Mouse (Mus musculus) heart, adult 2 months (tissue): ENCODE data around the gene Gm37240. TPM values are rescaled to one million over a fixed set of nuclear protein-coding genes. Genes with fewer than 3 reads are reported as not detected.

Experiments used
- DNase-seq, 2 experiments: peaks; one replicate each; pipeline ENCODE4 v3.0.0; 2021
- H3K27ac ChIP-seq: fragments of 200-600 bp; 2 replicates; pipeline ENCODE4 v1.8.1; 2022
- H3K27me3 ChIP-seq: fragments of 200-500 bp; 2 replicates; pipeline ENCODE4 v1.6.1; 2012; ENCODE audit warnings: mild to moderate bottlenecking, low read length, inconsistent platforms, mixed read lengths; ENCODE audit not compliant: control insufficient read depth, insufficient read depth
- H3K36me3 ChIP-seq: fragments of 200-500 bp; 2 replicates; pipeline ENCODE4 v1.6.1; 2012; ENCODE audit warnings: low read length, inconsistent platforms; ENCODE audit not compliant: control insufficient read depth, insufficient read depth
- H3K4me1 ChIP-seq: fragments of 200-500 bp; 2 replicates; pipeline ENCODE4 v1.6.1; 2011; ENCODE audit warnings: low read length; ENCODE audit not compliant: control insufficient read depth, insufficient read depth
- H3K4me3 ChIP-seq: fragments of 200-600 bp; 2 replicates; pipeline ENCODE4 v1.8.1; 2022
- H3K79me2 ChIP-seq: fragments of 200-500 bp; replicated peaks from 2 replicates; pipeline ENCODE4 v1.6.1; 2012; ENCODE audit warnings: mild to moderate bottlenecking, inconsistent platforms, low read length, moderate library complexity, mixed read lengths; ENCODE audit not compliant: control insufficient read depth, insufficient read depth
- H3K9ac ChIP-seq: fragments of 200-500 bp; 2 replicates; pipeline ENCODE4 v1.6.1; 2012; ENCODE audit warnings: low read depth, mild to moderate bottlenecking, control low read depth, inconsistent platforms, low read length, mixed read lengths
- CTCF ChIP-seq: fragments of 200-600 bp; IDR thresholded peaks from 2 replicates; pipeline ENCODE4 v1.8.1; 2022; ENCODE audit warnings: antibody characterized with exemption, mild to moderate bottlenecking, moderate library complexity
- EP300 ChIP-seq: fragments of 200-500 bp; IDR thresholded peaks from 2 replicates; pipeline ENCODE4 v1.6.1; 2011; ENCODE audit warnings: low read depth, low read length, control low read depth; ENCODE audit not compliant: insufficient read depth
- POLR2A ChIP-seq: fragments of 200-500 bp; IDR thresholded peaks from 2 replicates; pipeline ENCODE4 v1.6.1; 2011; ENCODE audit warnings: mild to moderate bottlenecking, low read depth, low read length, control low read depth; ENCODE audit not compliant: insufficient read depth
- WGBS: fragments of 180-500 bp; shearing (Covaris S2); methylation state at CpG from one replicate; pipeline ENCODE4 v1.1.7; 2018; 5-methylcytosine and 5-hydroxymethylcytosine counted together
- intact Hi-C: fragments of 180-260 bp; cut with DNase I; formaldehyde crosslinking; loops from one replicate; pipeline ENCODE4 v1.15.1; 2025
- polyA plus RNA-seq: library from polyadenylated mRNA; depleted of rRNA; stranded (reverse); fragments of >200 nt; gene quantifications from 2 replicates; pipeline ENCODE4 v1.2.3, GENCODE M21; 2012
- total RNA-seq, 2 experiments: library from RNA; stranded (reverse); gene quantifications; 2 replicates each; pipeline ENCODE4 v1.2.3; 2021

Gm37240 gene
- total and polyA plus RNA-seq, 3 experiments, result 25.0 to 45.3 (median 36.6) TPM

- intact Hi-C loops, result no loop called here
- 84% methylated on average over 3 of the region's 3 CpGs for WGBS
- Histone ChIP-seq H3K27me3 (no peaks in the 10 kb centered on the region), H3K36me3 (no peaks in the 10 kb centered on the region), H3K27ac (no peak overlapping the region), H3K9ac (no peak overlapping the region), H3K4me3 (no peak overlapping the region), H3K79me2 (no peaks in the 10 kb centered on the region), H3K4me1 (peaks cover 2% of the 10 kb centered on the region; the same call in 1 of the 2 replicates)
- DNase-seq, result no peak
- TF ChIP-seq EP300 (no peak), POLR2A (no peak), CTCF (no peak)
Observed at GRCm38 (mm10) chr3:84484891-84485290, 1402.4 kb downstream of the Gm37240 start.

GRCm38 (mm10) chr3:84484333-84484732 lies 1403.0 kb downstream of the Gm37240 start:
- no peak for DNase-seq

GRCm38 (mm10) chr3:84482121-84482520 lies 1405.2 kb downstream of the Gm37240 start:
- WGBS, result 83% methylated on average over 6 of the region's 6 CpGs
- Histone ChIP-seq H3K79me2 (no peaks in the 10 kb centered on the region), H3K36me3 (no peaks in the 10 kb centered on the region), H3K4me1 (peaks cover 2% of the 10 kb centered on the region; the same call in 1 of the 2 replicates), H3K4me3 (no peak overlapping the region), H3K27ac (no peak overlapping the region), H3K27me3 (peaks cover 3% of the 10 kb centered on the region), H3K9ac (no peak overlapping the region)
- no peak for TF ChIP-seq CTCF
- TF ChIP-seq POLR2A, result no peak
- intact Hi-C loops, result no loop called here
- no peak for DNase-seq

More at GRCm38 (mm10) chr3:84484333-84484732, 1403.0 kb downstream of the Gm37240 start:
- 65% methylated on average over 4 of the region's 4 CpGs for WGBS
- no peak overlapping the region for H3K9ac ChIP-seq
- H3K4me1 ChIP-seq, result peaks cover 2% of the 10 kb centered on the region; the same call in 1 of the 2 replicates
- H3K27me3 ChIP-seq, result peaks cover 3% of the 10 kb centered on the region
- no peaks in the 10 kb centered on the region for H3K79me2 ChIP-seq
- intact Hi-C loops, result no loop called here
- no peak overlapping the region for H3K4me3 ChIP-seq
- H3K27ac ChIP-seq, result no peak overlapping the region
- H3K36me3 ChIP-seq, result no peaks in the 10 kb centered on the region
- no peak for TF ChIP-seq CTCF
- TF ChIP-seq EP300, result no peak
- TF ChIP-seq POLR2A, result no peak

- H3K4me1 ChIP-seq, result peaks cover 2% of the 10 kb centered on the region; the same call in 1 of the 2 replicates
- DNase-seq, result peak; percentile 26 to 46
- peaks cover 3% of the 10 kb centered on the region for H3K27me3 ChIP-seq
- 9% methylated on average over 11 of the region's 11 CpGs for WGBS
- no peak overlapping the region for H3K27ac ChIP-seq
- TF ChIP-seq POLR2A, result no peak
- no peak for TF ChIP-seq EP300
- TF ChIP-seq CTCF, result peak; percentile 68
- no peaks in the 10 kb centered on the region for H3K36me3 ChIP-seq
- H3K79me2 ChIP-seq, result no peaks in the 10 kb centered on the region
- no peak overlapping the region for H3K9ac ChIP-seq
- peak overlapping the region; percentile 58; the same call in 1 of the 2 replicates for H3K4me3 ChIP-seq
- intact Hi-C loops, result loop anchor here (1.0 to 2.0 kb wide), 2 partner anchors 62 to 127 kb away; no protein-coding TSS in a partner anchor
Observed at GRCm38 (mm10) chr3:84481104-84481503, 1406.2 kb downstream of the Gm37240 start.

- Histone ChIP-seq H3K4me1 (peaks cover 2% of the 10 kb centered on the region; the same call in 1 of the 2 replicates), H3K27ac (no peak within 1 kb of the TSS), H3K79me2 (no peaks in the 10 kb centered on the region), H3K4me3 (peak within 1 kb of the TSS; percentile 58), H3K27me3 (peaks cover 3% of the 10 kb centered on the region), H3K9ac (peak within 1 kb of the TSS; percentile 70), H3K36me3 (no peaks in the 10 kb centered on the region)
- WGBS, result under 1% methylated on average over 81 of the region's 82 CpGs
- DNase-seq, result peak; percentile 55 to 60
- intact Hi-C loops, result loop anchor here (2.0 kb wide), 1 partner anchor 63 kb away; no protein-coding TSS in a partner anchor
- TF ChIP-seq CTCF (peak; percentile 14; the same call in 1 of the 2 replicates), EP300 (no peak), POLR2A (no peak)
Observed at GRCm38 (mm10) chr3:84480006-84480897, 1407.1 kb downstream of the Gm37240 start, which contains the start of gene Fhdc1. TSS of gene Fhdc1 (minus strand) at chr3:84480429.
